Mouse (Mus musculus): Measurements from ENCODE around the gene Eif6. TPM values are rescaled to one million over a fixed set of nuclear protein-coding genes. Genes with fewer than 3 reads are reported as not detected.

The Eif6 gene
- total and polyA plus RNA-seq, 3 experiments: 349 to 408 TPM; not detected in 1

GRCm38 (mm10) chr2:155804053-155804452 is 22.7 kb downstream of the Eif6 start:
- no peak overlapping the region for H3K9ac ChIP-seq (ENCODE audit: control insufficient read depth, low read depth, low read length, poor library complexity, severe bottlenecking)
- H3K4me3 ChIP-seq (ENCODE audit: control insufficient read depth in 1 of 2, insufficient read depth in 1 of 2, low read depth in 2 of 2, low read length in 2 of 2): no peak overlapping the region
- no peak overlapping the region for H3K27ac ChIP-seq (ENCODE audit: control insufficient read depth, low read depth, low read length)
- H3K9me3 ChIP-seq (replicated peaks; ENCODE audit: insufficient read depth, low read length): no peaks in the 10 kb centered on the region
- H3K79me2 ChIP-seq (ENCODE audit: control insufficient read depth, insufficient read depth, low read length, poor library complexity): no peaks in the 10 kb centered on the region
- H3K36me3 ChIP-seq (ENCODE audit: control insufficient read depth in 1 of 2, insufficient read depth in 2 of 2, low read length in 2 of 2): no peaks in the 10 kb centered on the region
- DNase-seq (ENCODE audit: low read depth, low spot score): no peak
- TF ChIP-seq MAZ (IDR thresholded peaks at IDR 0.05; ENCODE audit: low read depth, low read length) (no peak), TAL1 (IDR thresholded peaks at IDR 0.05; ENCODE audit: low read length) (no peak), E2F4 (IDR thresholded peaks at IDR 0.05; ENCODE audit: borderline replicate concordance, low read depth, low read length) (no peak), JUND (IDR thresholded peaks at IDR 0.05; ENCODE audit: low read depth, low read length) (no peak), CTCF (IDR thresholded peaks at IDR 0.05 in 2 of 3, conservative IDR thresholded peaks at IDR 0.05 in 1 of 3; ENCODE audit: control insufficient read depth in 1 of 3, insufficient read depth in 1 of 3, low read depth in 2 of 3, low read length in 3 of 3, poor library complexity in 1 of 3, severe bottlenecking in 1 of 3) (no peak), USF2 (IDR thresholded peaks at IDR 0.05; ENCODE audit: borderline replicate concordance in 1 of 2, insufficient read depth in 1 of 2, low read depth in 1 of 2, low read length in 2 of 2) (no peak), MAX (IDR thresholded peaks at IDR 0.05; ENCODE audit: low read length) (no peak), RCOR1 (IDR thresholded peaks at IDR 0.05; ENCODE audit: low read depth, low read length) (no peak), ZMIZ1 (IDR thresholded peaks at IDR 0.05; ENCODE audit: low read depth, low read length) (no peak), TBP (IDR thresholded peaks at IDR 0.05; ENCODE audit: low read depth, low read length) (no peak)
- peaks cover 0 to 7% of the 10 kb centered on the region in 2 experiments; a peak in 2 of 4 replicates for H3K4me1 ChIP-seq (ENCODE audit: control insufficient read depth in 1 of 2, insufficient read depth in 2 of 2, low read length in 2 of 2)
- peaks cover 3 to 6% of the 10 kb centered on the region in 2 experiments for H3K27me3 ChIP-seq (ENCODE audit: control insufficient read depth in 1 of 2, insufficient read depth in 2 of 2, low read length in 2 of 2)

GRCm38 (mm10) chr2:155802761-155803160 is 24.0 kb downstream of the Eif6 start:
- Histone ChIP-seq H3K4me1 (ENCODE audit: control insufficient read depth in 1 of 2, insufficient read depth in 2 of 2, low read length in 2 of 2) (0 out of 4 replicates have a peak, but pooled peaks cover 0 to 4% of the 10 kb centered on the region in 2 experiments), H3K4me3 (ENCODE audit: control insufficient read depth in 1 of 2, insufficient read depth in 1 of 2, low read depth in 2 of 2, low read length in 2 of 2) (no peak overlapping the region), H3K9ac (ENCODE audit: control insufficient read depth, low read depth, low read length, poor library complexity, severe bottlenecking) (no peak overlapping the region), H3K27ac (ENCODE audit: control insufficient read depth, low read depth, low read length) (no peak overlapping the region), H3K9me3 (replicated peaks; ENCODE audit: insufficient read depth, low read length) (no peaks in the 10 kb centered on the region), H3K27me3 (ENCODE audit: control insufficient read depth in 1 of 2, insufficient read depth in 2 of 2, low read length in 2 of 2) (peaks cover 6 to 17% of the 10 kb centered on the region in 2 experiments), H3K79me2 (ENCODE audit: control insufficient read depth, insufficient read depth, low read length, poor library complexity) (no peaks in the 10 kb centered on the region), H3K36me3 (ENCODE audit: control insufficient read depth in 1 of 2, insufficient read depth in 2 of 2, low read length in 2 of 2) (no peaks in the 10 kb centered on the region)
- TF ChIP-seq SMC3 (IDR thresholded peaks at IDR 0.05; ENCODE audit: low read depth, low read length) (peak; percentile 70), MAFK (IDR thresholded peaks at IDR 0.05; ENCODE audit: borderline replicate concordance, low read depth, low read length) (no peak), RAD21 (IDR thresholded peaks at IDR 0.05; ENCODE audit: low read depth, low read length) (peak; percentile 51), GATA1 (IDR thresholded peaks at IDR 0.05; ENCODE audit: low read depth, low read length) (no peak), JUND (IDR thresholded peaks at IDR 0.05; ENCODE audit: low read depth, low read length) (no peak), MEF2A (IDR thresholded peaks at IDR 0.05; ENCODE audit: extremely low read depth, insufficient replicate concordance, low read depth, low read length, poor library complexity, severe bottlenecking) (no peak), ZC3H11A (IDR thresholded peaks at IDR 0.05; ENCODE audit: low read depth, low read length) (0 out of 2 replicates have a peak, but pooled peaks have one; percentile 31), CTCF (IDR thresholded peaks at IDR 0.05 in 2 of 3, conservative IDR thresholded peaks at IDR 0.05 in 1 of 3; ENCODE audit: control insufficient read depth in 1 of 3, insufficient read depth in 1 of 3, low read depth in 2 of 3, low read length in 3 of 3, poor library complexity in 1 of 3, severe bottlenecking in 1 of 3) (peak; percentile 68 to 74 (median 69)), ZMIZ1 (IDR thresholded peaks at IDR 0.05; ENCODE audit: low read depth, low read length) (no peak), MXI1 (IDR thresholded peaks at IDR 0.05; ENCODE audit: low read depth, low read length) (no peak), UBTF (IDR thresholded peaks at IDR 0.05; ENCODE audit: borderline replicate concordance, insufficient read depth, low read depth, low read length) (no peak)
- peak; percentile 82 for DNase-seq (ENCODE audit: low read depth, low spot score)

All from MEL (cell line).